Mouse (Mus musculus): ENCODE data around the gene Vps53. TPM values are rescaled to one million over a fixed set of nuclear protein-coding genes. Genes with fewer than 3 reads are reported as not detected.

The Vps53 gene
- total and polyA plus RNA-seq, 2 experiments, result 18.9 to 22.4 TPM

- no peak for DNase-seq (ENCODE audit: extremely low read depth, low read depth, low spot score)
- Histone ChIP-seq H3K27me3 (ENCODE audit: control insufficient read depth, insufficient read depth, low read length) (no peaks in the 10 kb centered on the region), H3K4me1 (ENCODE audit: control insufficient read depth, insufficient read depth, low read length) (no peaks in the 10 kb centered on the region), H3K27ac (replicated peaks; ENCODE audit: insufficient read depth, low read depth, low read length) (no peak overlapping the region), H3K36me3 (ENCODE audit: control insufficient read depth, insufficient read depth, low read length) (peaks cover 12% of the 10 kb centered on the region), H3K9ac (ENCODE audit: low read depth, low read length) (no peak overlapping the region), H3K79me2 (ENCODE audit: control insufficient read depth, insufficient read depth, low read length) (no peaks in the 10 kb centered on the region), H3K4me3 (ENCODE audit: insufficient read depth, low read depth, low read length) (no peak overlapping the region)
- 95% methylated on average over 4 of the region's 4 CpGs for WGBS
- TF ChIP-seq CTCF (IDR thresholded peaks at IDR 0.05; ENCODE audit: low read depth, low read length) (no peak), POLR2A (IDR thresholded peaks at IDR 0.05; ENCODE audit: extremely low read depth, insufficient read depth, low read length) (no peak)
These were observed 12.8 kb downstream of the Vps53 start for GRCm38 (mm10) chr11:76166657-76167056.

GRCm38 (mm10) chr11:76160251-76160650, 19.2 kb downstream of the Vps53 start:
- 76% methylated on average over 6 of the region's 6 CpGs for WGBS
- Histone ChIP-seq H3K4me3 (ENCODE audit: insufficient read depth, low read depth, low read length) (no peak overlapping the region), H3K27me3 (ENCODE audit: control insufficient read depth, insufficient read depth, low read length) (no peaks in the 10 kb centered on the region), H3K27ac (replicated peaks; ENCODE audit: insufficient read depth, low read depth, low read length) (no peak overlapping the region), H3K79me2 (ENCODE audit: control insufficient read depth, insufficient read depth, low read length) (no peaks in the 10 kb centered on the region), H3K36me3 (ENCODE audit: control insufficient read depth, insufficient read depth, low read length) (peaks cover 31% of the 10 kb centered on the region), H3K9ac (ENCODE audit: low read depth, low read length) (no peak overlapping the region), H3K4me1 (ENCODE audit: control insufficient read depth, insufficient read depth, low read length) (no peaks in the 10 kb centered on the region)
- no peak for DNase-seq (ENCODE audit: extremely low read depth, low read depth, low spot score)
- TF ChIP-seq POLR2A (IDR thresholded peaks at IDR 0.05; ENCODE audit: extremely low read depth, insufficient read depth, low read length) (no peak), CTCF (IDR thresholded peaks at IDR 0.05; ENCODE audit: low read depth, low read length) (no peak)

- H3K79me2 ChIP-seq (ENCODE audit: control insufficient read depth, insufficient read depth, low read length), result no peaks in the 10 kb centered on the region
- H3K9ac ChIP-seq (ENCODE audit: low read depth, low read length), result no peak overlapping the region
- no peak overlapping the region for H3K4me3 ChIP-seq (ENCODE audit: insufficient read depth, low read depth, low read length)
- peaks cover 39% of the 10 kb centered on the region for H3K36me3 ChIP-seq (ENCODE audit: control insufficient read depth, insufficient read depth, low read length)
- no peak for TF ChIP-seq POLR2A (IDR thresholded peaks at IDR 0.05; ENCODE audit: extremely low read depth, insufficient read depth, low read length)
- TF ChIP-seq CTCF (IDR thresholded peaks at IDR 0.05; ENCODE audit: low read depth, low read length), result no peak
- no peak overlapping the region for H3K27ac ChIP-seq (replicated peaks; ENCODE audit: insufficient read depth, low read depth, low read length)
- no peaks in the 10 kb centered on the region for H3K27me3 ChIP-seq (ENCODE audit: control insufficient read depth, insufficient read depth, low read length)
- no peak for DNase-seq (ENCODE audit: extremely low read depth, low read depth, low spot score)
- WGBS, result 98% methylated on average over 2 of the region's 2 CpGs
- no peaks in the 10 kb centered on the region for H3K4me1 ChIP-seq (ENCODE audit: control insufficient read depth, insufficient read depth, low read length)
These were observed 21.1 kb downstream of the Vps53 start for GRCm38 (mm10) chr11:76158375-76158774.

GRCm38 (mm10) chr11:76154861-76155260, 24.6 kb downstream of the Vps53 start:
- no peaks in the 10 kb centered on the region for H3K4me1 ChIP-seq (ENCODE audit: control insufficient read depth, insufficient read depth, low read length)
- H3K79me2 ChIP-seq (ENCODE audit: control insufficient read depth, insufficient read depth, low read length), result no peaks in the 10 kb centered on the region
- TF ChIP-seq POLR2A (IDR thresholded peaks at IDR 0.05; ENCODE audit: extremely low read depth, insufficient read depth, low read length) (no peak), CTCF (IDR thresholded peaks at IDR 0.05; ENCODE audit: low read depth, low read length) (no peak)
- 96% methylated on average over 2 of the region's 2 CpGs for WGBS
- no peak overlapping the region for H3K9ac ChIP-seq (ENCODE audit: low read depth, low read length)
- H3K4me3 ChIP-seq (ENCODE audit: insufficient read depth, low read depth, low read length), result no peak overlapping the region
- peaks cover 32% of the 10 kb centered on the region; the same call in 1 of the 2 replicates for H3K36me3 ChIP-seq (ENCODE audit: control insufficient read depth, insufficient read depth, low read length)
- no peak overlapping the region for H3K27ac ChIP-seq (replicated peaks; ENCODE audit: insufficient read depth, low read depth, low read length)
- H3K27me3 ChIP-seq (ENCODE audit: control insufficient read depth, insufficient read depth, low read length), result no peaks in the 10 kb centered on the region
- no peak for DNase-seq (ENCODE audit: extremely low read depth, low read depth, low spot score)

GRCm38 (mm10) chr11:76154200-76154599, 25.2 kb downstream of the Vps53 start:
- DNase-seq (ENCODE audit: extremely low read depth, low read depth, low spot score), result no peak
- Histone ChIP-seq H3K27ac (replicated peaks; ENCODE audit: insufficient read depth, low read depth, low read length) (no peak overlapping the region), H3K9ac (ENCODE audit: low read depth, low read length) (no peak overlapping the region), H3K4me3 (ENCODE audit: insufficient read depth, low read depth, low read length) (no peak overlapping the region), H3K4me1 (ENCODE audit: control insufficient read depth, insufficient read depth, low read length) (no peaks in the 10 kb centered on the region), H3K27me3 (ENCODE audit: control insufficient read depth, insufficient read depth, low read length) (no peaks in the 10 kb centered on the region), H3K79me2 (ENCODE audit: control insufficient read depth, insufficient read depth, low read length) (no peaks in the 10 kb centered on the region), H3K36me3 (ENCODE audit: control insufficient read depth, insufficient read depth, low read length) (peaks cover 27% of the 10 kb centered on the region; the same call in 1 of the 2 replicates)
- WGBS, result 95% methylated on average over 2 of the region's 2 CpGs
- TF ChIP-seq CTCF (IDR thresholded peaks at IDR 0.05; ENCODE audit: low read depth, low read length) (no peak), POLR2A (IDR thresholded peaks at IDR 0.05; ENCODE audit: extremely low read depth, insufficient read depth, low read length) (no peak)

- DNase-seq (ENCODE audit: extremely low read depth, low read depth, low spot score), result no peak
- Histone ChIP-seq H3K36me3 (ENCODE audit: control insufficient read depth, insufficient read depth, low read length) (peaks cover 24% of the 10 kb centered on the region; the same call in 1 of the 2 replicates), H3K9ac (ENCODE audit: low read depth, low read length) (no peak overlapping the region), H3K27me3 (ENCODE audit: control insufficient read depth, insufficient read depth, low read length) (no peaks in the 10 kb centered on the region), H3K27ac (replicated peaks; ENCODE audit: insufficient read depth, low read depth, low read length) (no peak overlapping the region), H3K4me1 (ENCODE audit: control insufficient read depth, insufficient read depth, low read length) (no peaks in the 10 kb centered on the region), H3K79me2 (ENCODE audit: control insufficient read depth, insufficient read depth, low read length) (no peaks in the 10 kb centered on the region), H3K4me3 (ENCODE audit: insufficient read depth, low read depth, low read length) (no peak overlapping the region)
- 85% methylated on average over 5 of the region's 5 CpGs for WGBS
- TF ChIP-seq POLR2A (IDR thresholded peaks at IDR 0.05; ENCODE audit: extremely low read depth, insufficient read depth, low read length) (no peak), CTCF (IDR thresholded peaks at IDR 0.05; ENCODE audit: low read depth, low read length) (no peak)
These were observed 26.1 kb downstream of the Vps53 start for GRCm38 (mm10) chr11:76153236-76153951.
